Mouse (Mus musculus) brown adipose tissue, adult 24 weeks (tissue): ENCODE measurements around the gene Rtn3. TPM values are rescaled to one million over a fixed set of nuclear protein-coding genes. Genes with fewer than 3 reads are reported as not detected.
"Not testable (repeated sequence)": the region's sequence is repeated elsewhere in the genome, so short reads cannot be mapped to it uniquely, and the experiment has no call there.

ENCODE experiments used
- H3K27ac ChIP-seq: fragments of 200-500 bp; replicated peaks from 2 replicates; pipeline ENCODE4 v1.5.1; 2012; ENCODE audit warnings: low read depth, mild to moderate bottlenecking, low read length
- H3K4me1 ChIP-seq: fragments of 200-500 bp; 2 replicates; pipeline ENCODE4 v1.6.1; 2012; ENCODE audit warnings: low read length, mixed read lengths; ENCODE audit not compliant: control insufficient read depth, insufficient read depth, insufficient read length
- H3K4me3 ChIP-seq: fragments of 200-500 bp; 2 replicates; pipeline ENCODE4 v1.5.1; 2012; ENCODE audit warnings: low read depth, mild to moderate bottlenecking, low read length, moderate library complexity; ENCODE audit not compliant: insufficient read depth
- polyA plus RNA-seq: library from polyadenylated mRNA; stranded (reverse); fragments of >200 nt; gene quantifications from 2 replicates; pipeline ENCODE4 v1.2.4, GENCODE M21; 2012; ENCODE audit not compliant: missing spikeins, insufficient read depth, insufficient read length

Gene Rtn3
- polyA plus RNA-seq, 1 experiment = 218 TPM

- Histone ChIP-seq H3K27ac (no peak overlapping the region), H3K4me3 (no peak overlapping the region), H3K4me1 (peaks cover 10% of the 10 kb centered on the region)
Measured at GRCm38 (mm10) chr19:7421602-7422591, 61.2 kb downstream of the Rtn3 start.

DNA sequence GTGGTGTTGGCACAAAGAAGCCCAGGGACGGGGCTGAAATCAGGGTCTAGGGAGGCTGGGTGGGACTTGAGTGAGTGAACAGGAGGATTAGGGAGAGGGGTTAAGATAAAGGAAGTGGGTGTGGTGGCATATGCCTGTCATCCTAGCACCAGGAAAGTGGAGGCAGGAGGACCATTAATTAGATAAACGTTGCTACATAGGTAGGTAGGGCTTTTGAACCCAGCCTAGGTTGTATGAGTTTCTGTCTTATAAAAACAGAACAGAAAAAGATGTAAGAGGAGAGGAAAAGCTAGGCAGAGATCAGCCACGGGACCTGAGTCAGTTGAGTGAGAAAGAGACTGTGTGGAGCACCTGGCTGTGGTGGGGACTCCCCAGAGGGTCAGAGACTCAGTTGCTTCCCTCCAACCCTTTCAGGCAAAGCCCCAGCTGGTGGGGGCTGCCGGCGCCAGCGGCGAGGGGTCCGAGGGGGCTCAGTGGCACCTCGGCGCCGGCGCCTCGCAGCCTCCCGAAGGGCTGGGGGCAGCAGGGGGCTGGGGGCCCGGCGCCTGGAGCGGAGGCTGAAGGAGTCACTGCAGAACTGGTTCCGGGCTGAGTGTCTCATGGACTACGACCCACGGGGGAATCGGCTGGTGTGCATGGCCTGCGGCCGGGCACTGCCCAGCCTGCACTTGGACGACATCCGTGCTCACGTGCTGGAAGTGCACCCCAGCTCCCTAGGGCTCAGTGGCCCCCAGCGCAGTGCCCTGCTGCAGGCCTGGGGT, 62.1 kb downstream of the Rtn3 start:
- Histone ChIP-seq H3K4me3 (no peak overlapping the region), H3K4me1 (peaks cover 10% of the 10 kb centered on the region), H3K27ac (no peak overlapping the region)

- H3K4me3 ChIP-seq = no peak overlapping the region
- no peak overlapping the region for H3K27ac ChIP-seq
- peaks cover 10% of the 10 kb centered on the region for H3K4me1 ChIP-seq
Measured at GRCm38 (mm10) chr19:7420108-7420507, 63.0 kb downstream of the Rtn3 start.

DNA sequence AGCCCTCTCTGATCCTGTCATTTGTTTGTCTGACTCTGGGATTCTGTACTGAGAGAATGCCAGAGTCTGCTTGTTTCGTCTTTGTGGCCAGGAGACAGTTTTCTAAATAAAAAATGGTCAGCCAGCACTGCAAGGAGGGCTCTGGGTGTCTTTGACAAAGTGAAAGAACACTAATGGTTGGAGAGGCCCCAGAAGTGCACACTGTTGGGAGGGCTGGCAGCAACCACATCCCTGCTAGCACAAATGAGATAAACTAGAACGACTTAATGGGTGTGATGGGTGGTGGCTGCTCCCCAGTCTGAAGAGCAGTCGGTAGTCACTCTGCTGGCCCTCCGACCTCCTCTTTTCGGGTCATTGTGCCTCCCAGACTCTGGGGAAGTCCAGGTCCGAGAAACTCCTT, 63.9 kb downstream of the Rtn3 start:
- H3K27ac ChIP-seq = no peak overlapping the region
- H3K4me3 ChIP-seq = peak overlapping the region; percentile 16

DNA sequence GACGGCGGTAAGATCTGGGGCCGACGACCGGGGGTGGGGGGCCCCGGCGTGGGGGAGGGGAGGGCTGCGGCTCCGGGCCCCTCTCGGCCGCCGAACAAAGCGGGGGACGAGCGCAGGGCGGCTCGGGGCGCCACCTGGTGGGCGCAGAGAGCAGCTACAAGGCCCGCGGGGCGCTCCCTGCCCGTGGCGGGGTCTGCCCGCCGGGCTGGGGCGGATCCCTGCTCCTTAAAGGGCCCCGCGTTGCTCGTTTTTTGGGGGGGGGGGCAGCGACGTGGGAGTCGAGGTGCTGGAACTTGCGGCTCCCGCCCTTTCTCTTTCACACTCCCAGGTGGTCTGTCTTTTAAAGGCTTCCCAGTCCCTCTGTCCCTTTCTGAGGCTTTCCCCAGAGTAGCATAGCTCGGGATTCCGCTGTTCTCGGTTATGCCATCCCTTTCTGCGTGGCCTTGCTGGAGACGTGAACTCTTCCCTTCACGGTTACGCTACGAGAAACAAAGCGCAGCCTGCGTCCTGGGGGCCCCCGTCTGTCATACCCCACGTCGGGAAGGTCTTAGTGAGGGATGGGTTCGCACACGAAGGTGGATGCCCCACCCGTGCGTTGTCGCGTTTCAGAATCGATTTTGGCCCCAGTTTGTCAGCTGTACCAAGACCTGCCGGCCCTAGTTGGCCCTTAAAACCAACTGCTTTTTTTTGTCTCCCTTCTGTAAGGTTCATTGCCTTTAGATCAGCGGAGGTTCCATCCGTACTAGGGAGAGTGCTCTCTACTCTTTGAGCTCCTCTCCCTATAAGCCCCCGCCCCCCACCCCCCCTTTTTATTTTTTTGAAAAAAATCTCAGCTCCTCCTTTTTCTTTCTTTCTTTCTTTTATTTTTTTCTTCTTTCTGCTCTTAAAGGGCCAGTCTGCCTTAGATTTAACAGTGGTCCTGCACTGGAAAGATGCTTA, 64.9 kb downstream of the Rtn3 start:
- Histone ChIP-seq H3K27ac (peak overlapping the region; percentile 46), H3K4me3 (peak overlapping the region; percentile 75), H3K4me1 (peaks cover 10% of the 10 kb centered on the region)

More for the DNA sequence above, 63.9 kb downstream of the Rtn3 start:
- peaks cover 10% of the 10 kb centered on the region for H3K4me1 ChIP-seq

DNA sequence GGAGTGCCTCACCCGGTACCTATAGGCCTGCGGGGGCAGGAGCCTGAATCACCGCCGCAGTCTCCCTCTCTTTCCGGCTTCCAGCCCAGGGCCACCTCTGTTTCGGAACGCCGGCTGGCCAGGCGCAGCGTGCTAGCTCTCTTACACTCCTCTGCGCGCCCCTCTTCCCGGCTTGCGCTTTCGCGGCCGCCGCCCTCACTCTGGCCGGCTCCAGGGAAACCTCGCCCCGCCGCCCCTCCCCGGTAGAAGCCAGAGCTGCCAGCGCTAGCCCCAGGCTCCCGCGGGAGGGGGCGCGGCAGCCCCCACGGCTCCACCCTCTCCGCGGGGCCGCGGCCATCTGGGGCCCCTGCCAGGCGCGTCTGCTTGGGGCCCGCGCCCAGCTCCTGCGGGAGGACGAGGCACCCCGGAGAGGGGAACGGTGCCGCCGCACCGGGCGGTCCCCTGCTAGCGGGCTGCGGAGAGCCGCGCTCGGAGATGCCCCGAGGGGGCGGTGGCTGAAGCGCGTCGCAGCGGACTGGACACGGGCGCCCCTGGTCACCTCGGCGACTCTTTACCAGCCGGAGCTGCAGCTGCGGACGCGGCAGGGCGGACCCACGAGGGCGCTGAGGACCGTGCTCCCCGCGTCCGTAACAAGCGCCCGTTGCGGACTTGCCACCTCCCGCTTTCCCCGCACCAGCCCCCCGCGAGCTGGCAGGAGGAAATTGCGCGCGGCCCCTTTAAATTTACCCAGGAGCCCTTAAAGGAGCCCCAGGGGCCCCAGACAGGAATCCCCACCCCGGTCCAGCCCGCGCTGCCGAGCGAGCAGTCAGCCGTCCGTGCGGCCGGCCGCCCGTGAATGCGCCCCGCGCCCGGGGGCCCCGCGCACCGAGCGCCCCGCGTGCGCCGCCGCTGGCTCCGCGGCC, 66.0 kb downstream of the Rtn3 start, which contains the start of gene 2700081O15Rik:
2700081O15Rik (plus strand) TSS at position 792 of the 902 bp plus-strand sequence.
- Histone ChIP-seq H3K27ac (peak within 1 kb of the TSS; percentile 73), H3K4me3 (peak within 1 kb of the TSS; percentile 75), H3K4me1 (peaks cover 5% of the 10 kb centered on the region)

GRCm38 (mm10) chr19:7415916-7416833, 66.9 kb downstream of the Rtn3 start:
- Histone ChIP-seq H3K4me1 (peaks cover 5% of the 10 kb centered on the region), H3K27ac (peak overlapping the region; percentile 73)

DNA sequence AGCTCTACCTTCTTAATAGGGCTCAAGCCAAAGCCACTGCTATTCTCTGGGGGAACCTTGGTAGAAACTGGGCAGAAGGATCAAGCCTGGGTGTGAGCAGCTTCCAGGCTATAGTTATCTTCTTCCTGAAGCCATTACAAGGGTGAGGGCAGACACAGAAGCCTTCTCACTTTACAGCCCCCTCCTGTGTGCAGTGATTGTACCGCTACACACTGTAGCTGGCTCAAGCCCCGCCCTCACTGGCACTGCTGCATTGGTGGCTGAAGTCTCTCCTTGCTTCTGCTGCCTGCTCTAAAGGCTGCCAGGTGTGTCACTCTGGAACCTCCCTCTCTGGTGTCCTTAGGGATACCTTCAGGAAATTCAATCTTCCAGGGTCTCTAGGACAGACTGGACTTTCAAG, 70.7 kb downstream of the Rtn3 start:
- Histone ChIP-seq H3K4me3 (no peak overlapping the region), H3K27ac (no peak overlapping the region), H3K4me1 (no peaks in the 10 kb centered on the region; the same call in 1 of the 2 replicates)

More at GRCm38 (mm10) chr19:7415916-7416833, 66.9 kb downstream of the Rtn3 start:
- peak overlapping the region; percentile 75 for H3K4me3 ChIP-seq

DNA sequence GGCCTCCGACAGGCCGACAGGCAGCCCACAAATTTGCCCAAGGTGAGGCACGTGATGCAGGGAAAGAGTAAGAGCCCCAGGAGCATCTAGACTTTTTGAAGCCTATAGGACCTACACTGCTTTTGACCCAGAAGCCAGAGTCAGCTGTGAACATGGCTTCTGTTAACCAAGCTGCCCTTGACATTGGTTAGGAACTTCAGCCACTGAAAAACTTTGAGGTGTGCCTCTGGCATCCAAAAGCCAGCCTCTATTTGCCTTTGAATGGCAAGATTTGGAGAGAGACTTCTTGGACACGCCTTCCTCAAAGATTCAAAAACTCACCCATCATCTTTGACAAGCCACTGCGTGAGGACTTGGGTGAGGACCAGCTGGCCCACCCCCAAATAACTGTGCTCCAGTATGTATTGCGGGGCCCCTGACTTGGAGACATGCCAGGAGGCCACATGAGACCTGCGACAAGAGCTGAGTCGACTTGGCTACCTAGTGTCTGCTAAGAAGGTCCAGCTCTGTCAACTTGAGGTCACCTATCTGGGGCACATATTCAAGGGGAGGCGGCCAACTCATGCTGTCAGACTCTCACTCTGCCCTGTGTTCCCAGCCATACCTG, 78.4 kb downstream of the Rtn3 start:
- no peak overlapping the region for H3K4me3 ChIP-seq
- H3K4me1 ChIP-seq = no peaks in the 10 kb centered on the region; the same call in 1 of the 2 replicates
- H3K27ac ChIP-seq = no peak overlapping the region

- Histone ChIP-seq H3K4me1 (no peaks in the 10 kb centered on the region; the same call in 1 of the 2 replicates), H3K27ac (peak overlapping the region; percentile 55), H3K4me3 (peak overlapping the region; percentile 19; the same call in 1 of the 2 replicates)
Measured at GRCm38 (mm10) chr19:7400635-7401034, 82.4 kb downstream of the Rtn3 start.

DNA sequence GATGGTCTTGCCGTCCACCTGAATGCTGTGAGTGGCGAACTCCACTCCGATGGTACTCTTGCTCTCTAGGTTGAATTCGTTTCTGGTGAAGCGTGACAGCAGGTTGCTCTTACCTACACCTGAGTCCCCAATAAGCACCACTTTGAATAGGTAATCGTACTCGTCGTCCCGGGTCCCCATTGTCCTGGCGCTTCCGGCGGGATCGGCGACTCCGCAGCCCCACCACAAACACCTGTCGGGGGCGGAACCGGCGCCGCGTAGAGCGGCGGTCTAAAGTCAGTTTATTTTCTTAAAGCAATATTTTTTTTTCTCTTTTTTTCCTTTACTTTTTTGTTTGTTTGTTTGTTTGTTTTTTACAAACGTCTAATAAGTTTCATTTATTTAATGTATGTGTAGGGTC, 84.2 kb downstream of the Rtn3 start:
- H3K27ac ChIP-seq, H3K4me3 ChIP-seq, H3K4me1 ChIP-seq: not testable (repeated sequence)
